Mouse (Mus musculus) naive thymus-derived CD4-positive, alpha-beta T cell, adult 2 months (primary cell): ENCODE results near the gene Ppdpf.
"Not testable (repeated sequence)": the region's sequence is repeated elsewhere in the genome, so short reads cannot be mapped to it uniquely, and the experiment has no call there.

Experiments
- DNase-seq: peaks from one replicate; pipeline ENCODE4 v3.0.0-alpha.2; 2011; ENCODE audit warnings: low read depth

Gene Ppdpf

DNA sequence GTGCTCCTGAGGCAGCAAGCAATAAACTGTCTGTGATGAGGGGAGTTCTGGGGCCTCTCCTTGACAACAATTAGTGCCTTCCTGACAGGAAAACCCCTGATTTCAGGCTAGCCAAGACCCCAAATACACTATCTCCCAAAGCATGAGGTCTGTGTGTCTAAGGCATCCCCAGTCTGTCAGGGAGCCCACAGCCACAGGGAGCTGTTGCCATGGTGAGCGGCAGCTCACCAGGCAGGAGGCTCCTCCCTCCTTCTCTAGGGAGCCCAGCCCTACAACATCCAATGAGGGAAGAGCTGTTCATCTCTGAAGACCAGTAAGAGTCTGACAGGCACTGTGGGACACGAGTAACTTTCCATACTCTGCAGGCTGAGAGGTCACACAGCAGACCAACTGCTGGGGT, 27.3 kb upstream of the Ppdpf start:
- no peak for DNase-seq

DNA sequence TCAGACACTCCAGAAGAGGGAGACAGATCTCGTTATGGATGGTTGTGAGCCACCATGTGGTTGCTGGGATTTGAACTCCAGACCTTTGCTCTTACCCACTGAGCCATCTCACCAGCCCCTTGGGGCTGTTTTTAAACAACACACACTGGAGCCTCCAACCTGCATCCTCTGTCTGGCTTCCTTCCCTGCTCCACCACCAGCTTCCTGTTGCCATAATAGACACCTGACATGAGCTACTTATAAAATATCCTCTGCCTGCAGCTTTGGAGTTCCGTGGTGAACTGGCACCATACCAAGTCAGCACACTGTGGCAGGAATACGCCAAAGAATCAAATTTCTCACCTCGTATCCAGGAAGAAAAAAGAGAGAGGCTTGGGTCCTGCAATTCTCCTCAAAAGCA, 26.2 kb upstream of the Ppdpf start:
- no peak for DNase-seq

DNA sequence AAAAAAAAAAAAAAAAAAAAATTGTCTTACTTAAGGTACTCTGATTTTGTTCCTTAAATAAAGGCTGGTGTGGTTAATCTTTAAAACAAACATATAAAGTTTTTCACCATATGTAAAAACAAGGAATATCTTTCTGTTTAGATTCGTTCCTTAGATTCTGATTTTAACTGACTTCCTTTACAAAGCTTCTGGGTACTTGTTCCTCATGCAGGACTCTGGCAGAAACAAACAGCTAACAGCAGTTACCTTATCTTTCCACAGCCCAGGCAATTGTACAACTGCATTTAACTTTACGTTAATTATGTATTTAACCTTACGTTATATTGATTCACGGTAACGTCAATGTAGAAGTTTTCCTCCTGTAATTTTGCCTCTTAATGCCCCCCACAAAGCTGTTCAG, 20.6 kb upstream of the Ppdpf start:
- no peak for DNase-seq

DNA sequence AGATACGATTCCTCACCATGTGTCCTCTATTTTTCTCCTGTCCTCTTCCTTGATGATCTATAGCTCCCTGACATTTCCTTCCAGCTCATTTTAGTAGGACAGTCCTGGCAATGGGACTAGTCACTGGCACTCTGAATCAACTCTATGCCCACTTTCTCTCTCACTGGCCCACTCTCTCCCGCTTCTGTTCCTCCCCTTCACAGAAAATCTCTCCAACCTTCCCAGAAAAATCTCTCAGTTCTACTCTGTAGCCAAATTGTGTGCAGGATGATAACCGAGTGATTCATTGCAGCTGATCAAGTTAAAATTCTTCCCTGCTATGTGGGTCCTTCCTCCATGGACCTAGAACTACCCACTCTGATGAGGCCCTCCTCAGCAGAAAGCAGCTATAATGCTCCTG, 12.4 kb upstream of the Ppdpf start:
- no peak for DNase-seq

DNA sequence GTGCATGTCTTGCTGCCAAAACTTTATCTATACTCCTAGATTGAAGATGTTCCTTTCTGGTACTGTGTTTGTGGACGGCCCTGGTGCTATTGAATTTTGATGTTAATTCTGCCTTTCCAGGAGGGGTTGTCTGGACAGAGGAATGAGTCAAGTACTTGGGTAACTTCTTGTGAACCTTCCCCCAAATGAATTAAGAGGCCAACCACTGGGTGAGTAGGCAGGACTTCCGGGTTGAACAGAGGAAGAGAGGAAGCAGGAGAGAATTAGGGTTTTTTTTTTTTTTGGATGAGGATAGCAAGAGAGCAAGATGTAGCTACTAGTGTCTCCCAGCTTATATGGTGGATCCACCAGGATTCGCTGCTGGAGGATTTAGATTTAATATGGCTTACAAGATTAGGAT, 9.0 kb upstream of the Ppdpf start:
- DNase-seq, result no peak

DNA sequence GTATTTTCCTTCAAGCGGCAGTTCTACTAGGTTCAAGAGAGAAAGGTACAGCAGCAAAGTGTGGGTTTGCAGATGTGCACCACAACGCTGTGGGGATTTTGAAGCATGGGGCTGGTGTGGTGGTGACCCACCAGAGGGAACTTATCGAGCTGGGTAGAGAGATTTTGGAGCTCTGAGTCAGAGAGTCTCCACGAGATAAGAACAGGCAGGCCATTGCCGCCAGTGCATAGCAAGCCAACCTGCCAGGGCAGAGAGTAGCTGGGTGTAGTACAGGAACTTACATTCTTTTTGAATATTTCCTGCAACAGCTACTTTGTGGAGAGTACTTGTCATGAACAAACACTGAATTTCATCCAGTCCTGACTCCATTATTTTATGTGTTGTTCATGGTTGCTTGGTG, 8.6 kb upstream of the Ppdpf start:
- DNase-seq, result no peak

DNA sequence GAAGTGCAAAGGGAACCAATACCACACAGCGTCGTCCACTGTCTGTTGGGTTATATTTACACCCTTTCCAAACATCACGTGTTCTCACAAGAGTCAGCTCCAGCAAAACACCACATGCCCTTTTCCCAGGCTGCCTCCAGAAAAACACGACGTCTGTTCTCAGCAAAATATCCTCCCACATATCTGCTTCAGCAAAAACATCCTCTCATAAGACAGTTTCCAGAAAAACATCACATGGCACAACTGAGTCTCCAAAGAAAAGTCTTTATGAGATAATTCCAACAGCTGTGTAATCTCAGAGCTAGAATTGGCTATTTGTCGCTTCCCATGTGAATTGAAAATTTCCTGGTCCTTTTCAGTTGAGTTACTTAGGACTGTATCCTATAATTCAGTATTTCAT, 6.1 kb upstream of the Ppdpf start:
- no peak for DNase-seq

DNA sequence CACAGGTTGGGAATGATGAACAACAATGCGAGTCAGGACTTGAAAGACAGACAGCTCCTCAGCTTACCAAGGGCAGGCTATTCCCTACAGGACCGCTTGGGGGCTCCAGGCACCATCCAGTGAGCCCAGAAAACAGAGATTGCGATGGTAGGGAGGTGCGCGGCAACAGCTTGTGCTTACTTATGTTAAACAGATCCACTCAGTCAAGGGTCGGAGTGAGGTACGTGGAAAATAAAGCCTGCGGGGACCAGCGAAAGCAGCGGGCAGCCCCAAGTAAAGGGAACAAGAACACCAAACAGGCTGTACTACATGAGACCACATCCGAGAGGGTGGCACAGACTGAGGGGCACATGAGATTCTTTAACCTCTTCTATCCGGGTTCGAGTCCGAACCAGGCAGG, 412 bp upstream of the Ppdpf start:
- peak; percentile 93 for DNase-seq

DNA sequence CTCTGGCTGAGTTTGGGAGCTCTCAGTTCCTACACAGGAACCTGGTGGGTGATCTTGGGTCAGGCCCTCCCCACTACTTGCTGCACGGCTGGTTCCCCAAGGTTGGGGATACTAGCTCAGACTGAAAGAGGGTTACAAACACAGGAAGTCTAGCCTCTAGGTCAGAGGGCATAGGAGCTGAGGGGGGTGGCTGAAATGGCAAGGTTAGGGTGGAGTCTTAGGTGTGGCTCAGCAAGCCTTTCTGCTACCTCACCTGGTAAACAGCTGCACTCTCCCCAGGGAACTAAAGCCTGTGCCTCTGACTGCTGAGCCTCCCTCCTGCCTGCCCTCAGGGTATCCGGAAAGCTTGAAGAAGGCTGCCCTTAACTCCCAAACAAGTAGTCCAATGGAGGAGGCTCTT, 1.6 kb downstream of the Ppdpf start:
- peak; percentile 46 for DNase-seq

DNA sequence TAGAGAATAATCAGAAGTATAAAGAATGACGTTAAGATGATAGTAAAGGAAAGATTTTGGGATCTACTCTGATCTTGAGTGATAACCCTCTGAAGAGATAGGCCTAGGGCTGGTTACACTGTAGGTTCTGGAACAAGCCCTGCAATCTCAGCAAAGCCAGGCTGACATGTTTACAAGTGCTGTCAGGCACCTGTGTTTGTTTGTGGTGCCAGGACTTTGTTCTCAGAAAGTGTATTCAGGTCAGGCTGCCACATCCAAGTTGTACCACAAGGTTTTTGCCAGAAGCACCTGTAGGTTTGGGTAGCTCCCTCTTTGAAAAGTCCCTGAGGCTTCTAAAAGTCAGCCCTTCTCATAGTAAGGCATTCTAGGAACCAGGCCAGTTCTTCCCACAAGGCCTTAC, 2.3 kb downstream of the Ppdpf start:
- DNase-seq, result no peak

DNA sequence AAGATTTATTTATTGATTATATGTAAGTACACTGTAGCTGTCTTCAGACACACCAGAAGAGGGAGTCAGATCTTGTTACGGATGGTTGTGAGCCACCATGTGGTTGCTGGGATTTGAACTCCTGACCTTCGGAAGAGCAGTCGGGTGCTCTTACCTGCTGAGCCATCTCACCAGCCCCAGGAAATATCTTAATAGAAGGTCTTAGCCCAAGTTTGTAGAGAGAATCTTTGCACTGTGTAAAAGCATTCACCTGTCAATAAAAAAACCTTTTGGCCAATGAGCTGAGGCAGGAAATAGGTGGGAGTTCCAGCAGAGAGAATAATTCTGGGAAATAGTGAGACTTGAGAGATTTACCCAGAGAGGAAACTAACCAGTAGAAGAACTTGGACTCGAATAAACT, 4.3 kb downstream of the Ppdpf start:
- not testable (repeated sequence) for DNase-seq

DNA sequence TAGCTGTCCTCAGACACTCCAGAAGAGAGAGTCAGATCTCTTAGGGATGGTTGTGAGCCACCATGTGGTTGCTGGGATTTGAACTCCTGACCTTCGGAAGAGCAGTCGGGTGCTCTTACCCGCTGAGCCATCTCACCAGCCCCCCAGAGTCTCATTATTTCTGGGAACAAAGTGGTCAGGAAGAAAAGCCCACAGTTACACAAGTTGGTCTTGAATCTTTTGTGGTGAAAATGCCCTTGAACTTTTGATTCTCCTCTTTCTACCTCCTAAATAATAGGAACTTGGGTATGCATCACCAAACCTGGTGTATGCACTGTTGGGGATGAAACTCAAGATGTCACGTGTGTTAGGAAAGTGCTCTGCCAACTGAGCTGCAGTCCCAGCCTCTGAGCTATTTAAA, 4.9 kb downstream of the Ppdpf start:
- no peak for DNase-seq

DNA sequence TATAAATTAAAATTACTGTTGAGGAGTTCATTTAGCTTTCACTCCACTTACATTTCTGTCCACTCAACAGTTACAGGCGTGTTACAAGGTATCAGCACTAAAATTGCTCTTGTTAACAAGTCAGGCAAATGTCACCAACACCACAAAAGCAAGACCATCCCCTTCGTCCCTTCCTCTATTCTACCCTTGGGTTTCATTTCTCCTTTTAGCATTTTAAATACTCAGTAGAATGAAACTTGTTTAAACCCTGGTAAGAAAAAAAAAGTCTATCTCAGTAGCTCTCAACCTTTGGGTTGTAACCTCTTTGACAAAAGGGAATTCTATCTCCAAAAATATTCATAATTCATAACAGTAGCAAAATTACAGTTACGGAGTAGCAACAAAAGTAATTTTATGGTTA, 6.0 kb downstream of the Ppdpf start:
- no peak for DNase-seq

DNA sequence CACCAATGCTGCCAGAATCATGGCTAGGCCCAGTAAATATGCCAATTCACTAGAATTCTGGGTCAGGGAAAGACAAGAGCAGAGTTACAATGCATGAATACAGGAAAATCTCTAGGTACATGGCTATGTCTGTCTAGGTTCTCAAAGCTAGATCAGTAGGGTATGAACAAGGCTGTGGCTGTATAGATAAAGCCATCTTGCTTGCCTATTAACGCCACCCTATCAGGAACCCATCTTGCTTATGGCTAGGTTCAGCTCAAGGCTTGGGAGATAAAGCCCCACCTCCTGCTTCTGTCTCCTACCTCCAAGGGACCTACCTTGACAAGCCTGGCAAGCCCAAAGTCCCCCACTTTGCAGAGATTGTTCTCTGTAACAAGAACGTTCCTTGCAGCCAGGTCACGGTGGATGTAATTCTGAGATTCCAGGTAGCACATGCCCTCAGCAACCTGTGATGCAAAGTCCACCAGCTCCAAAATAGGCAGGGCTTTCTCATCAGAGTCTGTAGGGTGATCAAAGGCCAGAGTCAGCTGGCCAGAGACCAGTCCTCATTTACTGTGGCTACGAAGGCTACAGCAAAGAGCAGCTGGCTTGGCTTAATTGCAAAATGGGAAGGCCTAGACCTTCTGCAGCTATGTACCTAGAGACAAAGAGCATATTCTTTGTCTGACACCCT, 9.7 kb downstream of the Ppdpf start:
- DNase-seq, result no peak

DNA sequence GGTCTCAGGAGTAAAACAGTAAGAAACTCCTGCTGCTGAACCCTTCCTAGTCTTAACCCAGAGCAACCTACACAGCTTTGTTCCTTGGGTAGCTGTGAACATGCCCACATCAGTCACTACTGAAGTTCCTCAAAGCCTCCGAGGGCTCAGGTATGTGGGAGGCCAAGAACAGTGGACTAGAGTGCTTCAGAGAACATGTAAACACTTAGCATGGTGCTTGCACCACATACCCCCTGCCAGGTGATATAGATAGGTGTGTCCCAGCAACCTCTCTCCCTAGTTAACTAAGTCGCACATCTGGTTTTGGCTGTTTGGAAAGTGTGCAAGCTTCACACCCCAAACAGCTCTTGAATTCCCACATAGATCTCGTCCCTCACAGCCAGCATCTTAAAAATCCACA, 14.6 kb downstream of the Ppdpf start:
- DNase-seq, result no peak

DNA sequence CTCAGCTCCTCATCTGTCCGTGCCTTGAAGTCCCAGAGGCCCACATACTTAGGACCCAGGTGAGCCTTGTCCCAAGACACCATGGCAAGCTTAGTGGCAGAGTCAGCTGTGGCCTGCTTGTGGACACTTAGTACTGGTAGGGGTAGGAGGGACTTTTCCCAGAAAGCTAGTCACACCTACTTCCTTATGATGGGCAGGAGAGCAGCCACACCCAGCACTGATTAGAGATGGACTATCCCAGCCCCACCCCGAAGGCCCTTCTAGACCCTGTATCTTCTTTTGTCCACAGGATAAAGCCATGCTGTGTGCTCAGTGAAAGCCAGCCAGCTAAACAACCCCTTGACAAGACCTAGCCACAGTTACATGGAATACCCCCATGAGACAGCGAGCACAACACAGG, 15.4 kb downstream of the Ppdpf start, which contains the start of gene Ptk6:
Gene Ptk6, minus strand, starts transcription at position 368 of the 400 bp plus-strand sequence.
- DNase-seq, result no peak

DNA sequence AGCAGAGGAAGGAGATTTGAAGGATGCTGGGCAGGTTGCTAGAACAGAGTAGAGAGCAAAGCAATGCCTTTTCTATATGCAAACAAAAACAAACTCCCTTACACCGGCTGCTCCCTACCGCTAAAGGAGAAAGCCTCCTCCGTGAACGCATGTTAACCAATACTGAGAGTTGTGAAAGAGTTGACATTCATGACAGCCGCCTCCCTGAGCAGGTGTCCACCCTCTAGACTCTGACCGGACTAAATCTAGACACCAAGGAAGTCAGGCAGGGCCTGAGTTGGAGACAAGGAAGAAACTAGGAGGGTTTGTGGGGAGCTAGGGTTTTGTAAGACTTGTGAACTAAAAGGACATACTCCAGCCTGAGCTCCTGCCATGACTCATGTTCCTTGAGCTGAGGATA, 15.8 kb downstream of the Ppdpf start:
- no peak for DNase-seq

DNA sequence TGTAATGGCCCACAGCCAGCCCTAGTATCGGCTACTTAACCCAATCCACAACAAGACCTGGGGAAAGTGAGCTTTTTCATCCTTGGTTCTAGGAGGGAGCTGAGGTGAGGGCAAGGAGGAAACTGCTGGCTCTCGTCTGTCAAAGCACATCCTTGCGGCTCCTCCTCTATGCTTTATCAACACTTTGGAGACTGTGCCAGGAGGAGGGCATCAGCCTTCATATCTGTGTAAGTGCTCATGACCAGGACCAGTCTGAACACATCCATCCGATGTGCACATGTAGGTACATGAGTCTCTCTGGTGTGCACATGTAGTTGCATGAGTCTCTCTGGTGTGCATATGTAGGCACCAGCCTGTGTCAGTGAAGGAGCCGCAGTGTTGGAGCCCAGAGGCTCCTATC, 18.6 kb downstream of the Ppdpf start:
- no peak for DNase-seq

DNA sequence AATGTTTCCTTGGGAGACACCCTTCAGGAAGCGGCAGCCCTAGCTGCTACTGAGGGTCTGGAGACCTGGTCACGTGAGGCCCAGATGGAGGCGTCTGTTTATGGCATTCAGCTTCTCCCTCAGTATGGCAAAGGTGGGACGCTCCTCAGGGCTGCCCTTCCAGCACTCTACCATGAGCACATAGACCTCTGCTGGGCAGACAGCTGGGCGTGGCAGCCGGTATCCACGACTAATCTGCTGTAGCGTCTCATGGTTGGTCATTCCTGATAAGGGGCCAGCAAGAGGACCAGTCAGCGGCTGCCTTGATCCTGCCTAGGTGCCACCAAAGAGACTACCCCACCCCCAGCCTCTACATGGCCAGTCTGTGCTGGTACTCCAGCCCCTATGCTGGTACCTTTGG, 19.1 kb downstream of the Ppdpf start:
- DNase-seq, result no peak

DNA sequence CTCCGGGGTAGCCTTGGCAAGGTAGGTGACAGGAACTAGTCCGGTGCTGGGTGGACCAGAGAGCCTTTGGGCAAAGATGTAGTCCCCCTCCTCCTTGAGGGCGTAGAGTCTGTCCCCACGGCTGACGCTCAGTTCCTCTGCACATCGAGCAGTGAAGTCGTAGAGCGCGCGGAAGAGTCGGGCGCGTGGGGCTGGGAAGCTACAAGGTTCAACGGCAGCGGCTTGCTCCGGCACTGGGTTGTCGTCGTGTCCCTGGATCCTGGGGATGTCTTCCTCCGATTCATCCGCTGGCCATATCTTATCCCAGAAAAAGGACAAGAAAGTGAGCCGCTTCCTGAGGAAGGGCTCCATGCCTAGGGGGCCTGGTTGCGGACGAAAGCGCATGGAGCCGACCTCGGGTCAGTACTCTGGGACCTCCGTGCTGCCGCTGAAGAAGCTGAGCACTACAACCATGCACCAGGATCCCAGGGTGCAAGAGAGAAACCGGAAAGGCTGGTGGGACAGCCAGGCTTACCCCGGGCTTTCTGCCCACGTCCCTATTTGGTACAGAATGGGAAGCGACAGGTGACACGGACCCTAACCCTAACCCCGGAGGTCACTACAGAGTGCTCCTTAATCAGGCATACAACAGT, 25.5 kb downstream of the Ppdpf start:
- peak; percentile 58 for DNase-seq

DNA sequence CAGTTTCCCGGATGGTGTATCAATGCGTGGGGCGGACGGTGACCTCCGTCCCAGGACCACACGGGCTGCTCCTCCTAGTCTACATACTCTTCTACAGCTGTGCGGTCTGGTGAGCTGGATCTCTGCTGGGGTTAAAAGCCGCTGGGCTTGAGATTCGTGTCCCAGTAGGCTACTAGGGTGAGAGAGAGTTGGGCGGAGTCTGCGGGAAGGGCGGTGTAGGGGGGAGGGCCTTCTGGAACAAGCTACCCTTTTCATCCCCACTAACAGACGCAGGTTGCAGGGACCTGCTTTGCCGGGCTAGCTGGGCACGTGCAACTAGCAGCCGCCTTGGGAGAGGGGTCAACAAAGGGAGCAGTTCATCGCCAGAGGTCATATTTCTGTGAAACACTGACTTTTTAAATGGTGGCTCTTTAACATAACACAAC, 26.0 kb downstream of the Ppdpf start, which contains the start of gene Srms:
Gene Srms, minus strand, starts transcription at position 165 of the 425 bp plus-strand sequence.
- peak; percentile 63 for DNase-seq

DNA sequence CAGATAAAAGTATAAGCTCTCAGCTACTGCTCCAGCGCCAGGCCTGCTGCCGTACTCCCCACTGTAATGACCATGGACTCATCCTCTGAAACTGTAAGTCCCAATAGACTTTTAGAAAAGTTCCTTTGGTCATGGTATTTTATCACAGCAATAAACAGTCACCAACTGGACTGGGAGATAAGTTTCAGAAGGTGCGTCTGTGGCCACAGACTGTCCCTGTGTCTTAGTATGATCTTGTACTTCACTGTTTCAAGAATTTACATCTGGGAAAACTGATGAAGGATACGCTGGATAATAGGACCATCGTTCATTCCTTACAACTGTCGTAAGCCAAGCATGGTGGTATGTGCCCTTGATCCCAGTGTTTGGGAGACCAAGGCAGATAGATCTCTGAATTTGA, 29.0 kb downstream of the Ppdpf start:
- DNase-seq, result no peak

DNA sequence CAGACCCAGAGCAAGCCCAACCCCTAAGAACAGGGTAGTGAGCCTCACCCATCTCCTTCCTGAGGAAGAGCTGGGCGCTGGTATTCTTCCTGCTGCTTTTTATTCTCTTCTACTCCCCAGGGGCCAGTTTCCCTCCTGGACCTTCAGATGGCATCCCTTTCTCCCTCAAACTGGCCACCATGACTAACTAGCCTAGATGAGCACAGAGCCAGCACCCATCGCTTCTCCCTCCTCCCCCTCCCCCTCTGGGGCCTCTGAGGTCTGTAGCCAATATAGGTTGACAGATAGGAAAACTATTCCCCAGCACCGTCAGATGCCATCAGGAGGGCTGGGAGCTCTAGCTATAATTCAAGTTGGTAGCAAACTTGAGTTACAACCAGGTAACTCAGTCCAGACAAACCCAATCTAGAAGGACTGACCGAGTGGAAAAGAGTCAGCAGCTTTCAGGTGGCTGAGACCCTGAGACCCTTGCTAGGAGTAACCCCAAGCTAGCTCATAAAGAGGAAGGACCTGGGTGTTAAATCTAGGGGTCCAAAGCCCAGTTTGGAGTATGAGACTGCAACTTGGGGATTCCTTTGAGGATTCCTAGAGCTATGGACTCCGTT, 31.9 kb downstream of the Ppdpf start:
- DNase-seq, result no peak
